Mouse (Mus musculus): Measurements from ENCODE around the gene Acer3.

- TF ChIP-seq CTCF (IDR thresholded peaks at IDR 0.05; ENCODE audit: extremely low read depth, insufficient read length, insufficient replicate concordance, low read depth, low read length) (no peak), POLR2A (IDR thresholded peaks at IDR 0.05; ENCODE audit: low read depth, low read length) (no peak)
These were observed at the start of gene Acer3 for GRCm38 (mm10) chr7:98321083-98321482.

Data from small intestine, adult 2 months (tissue).